Mouse (Mus musculus): ENCODE results near the gene Gm17428. TPM values are rescaled to one million over a fixed set of nuclear protein-coding genes. Genes with fewer than 3 reads are reported as not detected.
"Not testable (repeated sequence)": the region's sequence is repeated elsewhere in the genome, so short reads cannot be mapped to it uniquely, and the experiment has no call there.

The Gm17428 gene
- polyA plus RNA-seq, 1 experiment from 2014 or later, result not detected

DNA sequence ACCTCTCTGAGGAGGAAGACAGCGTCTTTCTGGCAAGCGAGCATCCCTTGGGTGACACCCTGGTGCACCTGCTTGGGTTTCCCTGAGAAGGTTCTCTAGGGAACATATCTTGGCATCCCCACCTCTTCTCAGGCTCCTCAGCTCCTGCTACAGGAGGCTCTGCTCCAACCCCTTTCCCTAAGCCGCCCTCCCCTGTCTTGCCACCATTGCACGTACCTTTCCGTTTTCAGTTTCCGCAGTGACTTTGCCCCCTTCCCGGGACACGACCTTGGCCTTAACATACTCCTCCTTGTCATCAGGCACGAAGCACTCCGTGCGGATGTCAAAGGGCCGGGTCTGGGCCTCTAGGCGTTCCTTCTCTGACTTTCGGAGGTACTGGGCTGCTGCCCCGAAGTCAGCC lies 11.7 kb upstream of the Gm17428 start:
- CTCF ChIA-PET, result no interaction called here
- H3K27me3 ChIP-seq, result peaks cover 18% of the 10 kb centered on the region
- ATAC-seq, result no peak
- no peak for DNase-seq (ENCODE audit: low read depth, low spot score)
- in situ Hi-C loops (cut with MboI; ENCODE audit: low pct_unique_long_range_greater_than_20kb), result no loop called here
- POLR2A ChIA-PET, result no interaction called here
- no peak for TF ChIP-seq CTCF (IDR thresholded peaks at IDR 0.05)

- CTCF ChIA-PET, result no interaction called here
- ATAC-seq, result no peak
- POLR2A ChIA-PET, result no interaction called here
- in situ Hi-C loops (cut with MboI; ENCODE audit: low pct_unique_long_range_greater_than_20kb), result no loop called here
- DNase-seq (ENCODE audit: low read depth, low spot score), result no peak
- no peak for TF ChIP-seq CTCF (IDR thresholded peaks at IDR 0.05)
- peaks cover 18% of the 10 kb centered on the region for H3K27me3 ChIP-seq
Measured at GRCm38 (mm10) chr14:54965631-54966030, 11.1 kb upstream of the Gm17428 start.

GRCm38 (mm10) chr14:54966320-54966977 lies 10.3 kb upstream of the Gm17428 start, which contains the start of gene Myh6:
Gene Myh6 (minus strand): TSS chr14:54966927.
- DNase-seq (ENCODE audit: low read depth, low spot score) (no peak), ATAC-seq (no peak)
- ChIA-PET CTCF (no interaction called here), POLR2A (no interaction called here)
- H3K27me3 ChIP-seq, result peaks cover 18% of the 10 kb centered on the region
- in situ Hi-C loops (cut with MboI; ENCODE audit: low pct_unique_long_range_greater_than_20kb), result no loop called here
- no peak for TF ChIP-seq CTCF (IDR thresholded peaks at IDR 0.05)

GRCm38 (mm10) chr14:54967874-54968273 lies 8.9 kb upstream of the Gm17428 start:
- POLR2A ChIA-PET, result no interaction called here
- CTCF ChIA-PET, result no interaction called here
- peaks cover 18% of the 10 kb centered on the region for H3K27me3 ChIP-seq
- in situ Hi-C loops (cut with MboI; ENCODE audit: low pct_unique_long_range_greater_than_20kb), result no loop called here
- ATAC-seq (no peak), DNase-seq (ENCODE audit: low read depth, low spot score) (no peak)
- no peak for TF ChIP-seq CTCF (IDR thresholded peaks at IDR 0.05)

- CTCF ChIA-PET, result no interaction called here
- in situ Hi-C loops (cut with MboI; ENCODE audit: low pct_unique_long_range_greater_than_20kb), result no loop called here
- ATAC-seq (no peak), DNase-seq (ENCODE audit: low read depth, low spot score) (no peak)
- POLR2A ChIA-PET, result no interaction called here
- peaks cover 18% of the 10 kb centered on the region for H3K27me3 ChIP-seq
- TF ChIP-seq CTCF (IDR thresholded peaks at IDR 0.05), result no peak
Measured at GRCm38 (mm10) chr14:54968344-54968743, 8.4 kb upstream of the Gm17428 start.

DNA sequence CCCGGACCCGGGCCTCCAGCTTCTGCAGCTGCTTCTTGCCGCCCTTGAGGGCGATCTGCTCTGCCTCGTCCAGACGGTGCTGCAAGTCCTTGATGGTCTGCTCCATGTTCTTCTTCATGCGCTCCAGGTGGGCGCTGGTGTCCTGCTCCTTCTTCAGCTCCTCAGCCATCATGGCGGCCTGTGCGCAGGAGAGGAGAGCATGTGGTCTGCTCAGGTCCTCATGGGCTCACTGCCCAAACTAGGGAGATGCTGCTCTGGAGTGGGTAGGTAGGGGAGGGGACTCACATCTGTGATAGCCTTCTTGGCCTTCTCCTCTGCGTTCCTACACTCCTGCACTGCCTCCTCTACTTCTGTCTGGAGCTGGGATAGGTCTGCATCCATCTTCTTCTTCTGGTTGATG lies 3.9 kb upstream of the Gm17428 start:
- CTCF ChIA-PET, result interaction anchor here (1.9 kb wide), 1 partner anchor 24 kb away, joined by 6 read pairs; no protein-coding TSS in a partner anchor
- in situ Hi-C loops (cut with MboI; ENCODE audit: low pct_unique_long_range_greater_than_20kb); POLR2A ChIA-PET; ATAC-seq; DNase-seq (ENCODE audit: low read depth, low spot score); H3K27me3 ChIP-seq: not testable (repeated sequence)

- DNase-seq (ENCODE audit: low read depth, low spot score) (no peak), ATAC-seq (no peak)
- H3K27me3 ChIP-seq, result peaks cover 11% of the 10 kb centered on the region
- no peak for TF ChIP-seq CTCF (IDR thresholded peaks at IDR 0.05)
- in situ Hi-C loops (cut with MboI; ENCODE audit: low pct_unique_long_range_greater_than_20kb), result no loop called here
- ChIA-PET POLR2A (no interaction called here), CTCF (interaction anchor here (1.2 kb wide), 1 partner anchor 26 kb away, joined by 3 read pairs; no protein-coding TSS in a partner anchor)
Measured at GRCm38 (mm10) chr14:54974068-54974791, 2.5 kb upstream of the Gm17428 start.

DNA sequence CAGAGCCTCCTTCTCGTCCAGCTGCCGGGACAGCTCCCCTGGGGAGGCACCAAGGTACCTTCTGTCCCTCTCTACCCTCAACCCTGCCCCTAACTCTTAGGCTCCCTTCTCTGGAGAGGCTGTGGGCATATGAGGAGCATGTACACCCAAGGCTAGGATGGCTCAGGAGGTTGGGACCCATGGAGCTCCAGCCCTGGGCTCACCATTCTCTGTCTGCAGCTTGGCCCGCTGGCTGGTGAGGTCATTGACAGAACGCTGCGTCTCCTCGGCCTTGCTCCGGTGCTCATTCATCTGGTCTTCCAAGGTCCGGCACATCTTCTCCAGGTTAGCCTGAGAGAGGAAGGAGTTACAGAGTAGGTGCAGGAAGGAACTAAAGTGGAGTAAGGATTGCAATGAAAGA lies 1.9 kb downstream of the Gm17428 start:
- in situ Hi-C loops (cut with MboI; ENCODE audit: low pct_unique_long_range_greater_than_20kb), result no loop called here
- TF ChIP-seq CTCF (IDR thresholded peaks at IDR 0.05), result no peak
- no peak for ATAC-seq

DNA sequence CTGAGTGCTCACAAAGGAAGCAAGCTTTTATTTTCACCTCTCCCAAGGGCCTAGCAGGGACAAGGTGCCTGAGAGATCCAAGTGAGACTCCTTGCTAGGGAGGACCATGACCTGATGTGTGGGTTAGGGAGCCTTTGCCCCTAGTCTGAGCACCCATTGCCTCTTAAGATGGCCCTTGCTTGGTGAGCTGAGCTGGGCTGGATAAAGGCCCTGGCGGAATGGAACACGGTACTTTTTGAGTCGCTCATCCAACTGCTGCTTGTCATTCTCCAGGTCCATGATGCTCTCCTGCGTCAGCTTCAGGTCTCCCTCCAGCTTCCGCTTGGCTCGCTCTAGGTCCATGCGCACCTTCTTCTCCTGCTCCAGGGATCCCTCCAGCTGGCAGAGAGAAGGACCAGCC lies 5.2 kb downstream of the Gm17428 start:
- in situ Hi-C loops (cut with MboI; ENCODE audit: low pct_unique_long_range_greater_than_20kb), result no loop called here
- no peak for TF ChIP-seq CTCF (IDR thresholded peaks at IDR 0.05)
- CTCF ChIA-PET, result no interaction called here
- POLR2A ChIA-PET, result no interaction called here
- ATAC-seq (no peak), DNase-seq (ENCODE audit: low read depth, low spot score) (no peak)
- H3K27me3 ChIP-seq, result peaks cover 37% of the 10 kb centered on the region

More for the DNA sequence above, 1.9 kb downstream of the Gm17428 start:
- ChIA-PET CTCF (no interaction called here), POLR2A (interaction anchor here (0.7 kb wide), 1 partner anchor 585 kb away, joined by 7 read pairs; no protein-coding TSS in a partner anchor)
- no peak for DNase-seq (ENCODE audit: low read depth, low spot score)
- peaks cover 29% of the 10 kb centered on the region for H3K27me3 ChIP-seq

DNA sequence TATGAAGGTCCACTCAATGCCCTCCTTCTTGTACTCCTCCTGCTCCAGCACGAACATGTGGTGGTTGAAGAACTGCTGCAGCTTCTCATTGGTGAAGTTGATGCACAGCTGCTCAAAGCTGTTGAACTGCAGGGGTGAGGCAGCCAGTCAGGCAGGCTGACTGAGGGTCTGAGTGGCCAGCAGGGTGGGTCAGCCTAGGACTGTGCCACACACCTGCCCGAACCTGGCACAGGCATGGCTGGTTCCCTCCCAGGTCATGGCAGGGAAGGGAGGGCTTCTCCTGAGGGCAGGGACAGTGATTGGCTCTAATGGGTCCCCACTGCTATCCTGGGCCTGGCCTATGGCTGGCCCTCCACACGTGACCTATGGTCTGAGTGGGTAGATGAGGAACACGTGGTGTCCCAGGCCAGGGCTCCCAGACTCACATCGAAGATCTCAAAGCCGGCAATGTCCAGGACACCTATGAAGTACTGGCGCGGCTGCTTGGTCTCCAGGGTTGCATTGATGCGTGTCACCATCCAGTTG lies 11.7 kb downstream of the Gm17428 start:
- CTCF ChIA-PET, result interaction anchor here (1.0 kb wide), 1 partner anchor 27 kb away, joined by 3 read pairs; the partner anchor contains the start of gene Ngdn
- DNase-seq (ENCODE audit: low read depth, low spot score); ATAC-seq; POLR2A ChIA-PET; in situ Hi-C loops (cut with MboI; ENCODE audit: low pct_unique_long_range_greater_than_20kb): not testable (repeated sequence)
- H3K27me3 ChIP-seq, result peaks cover 15% of the 10 kb centered on the region

- ChIA-PET CTCF (no interaction called here), POLR2A (no interaction called here)
- TF ChIP-seq CTCF (IDR thresholded peaks at IDR 0.05), result no peak
- in situ Hi-C loops (cut with MboI; ENCODE audit: low pct_unique_long_range_greater_than_20kb), result no loop called here
- no peak for ATAC-seq
- peaks cover 15% of the 10 kb centered on the region for H3K27me3 ChIP-seq
- DNase-seq (ENCODE audit: low read depth, low spot score), result no peak
Measured at GRCm38 (mm10) chr14:54988882-54989281, 12.1 kb downstream of the Gm17428 start.

Data from Patski (cell line).